Mouse (Mus musculus): ENCODE data around the gene Msmb. TPM values are rescaled to one million over a fixed set of nuclear protein-coding genes. Genes with fewer than 3 reads are reported as not detected.

The Msmb gene
- polyA plus RNA-seq (2012; rRNA removed), result not detected in 2 replicates

GRCm38 (mm10) chr14:32141723-32142122 lies at the start of gene Msmb:
Gene Msmb, plus strand, starts transcription at chr14:32142023.

DNA sequence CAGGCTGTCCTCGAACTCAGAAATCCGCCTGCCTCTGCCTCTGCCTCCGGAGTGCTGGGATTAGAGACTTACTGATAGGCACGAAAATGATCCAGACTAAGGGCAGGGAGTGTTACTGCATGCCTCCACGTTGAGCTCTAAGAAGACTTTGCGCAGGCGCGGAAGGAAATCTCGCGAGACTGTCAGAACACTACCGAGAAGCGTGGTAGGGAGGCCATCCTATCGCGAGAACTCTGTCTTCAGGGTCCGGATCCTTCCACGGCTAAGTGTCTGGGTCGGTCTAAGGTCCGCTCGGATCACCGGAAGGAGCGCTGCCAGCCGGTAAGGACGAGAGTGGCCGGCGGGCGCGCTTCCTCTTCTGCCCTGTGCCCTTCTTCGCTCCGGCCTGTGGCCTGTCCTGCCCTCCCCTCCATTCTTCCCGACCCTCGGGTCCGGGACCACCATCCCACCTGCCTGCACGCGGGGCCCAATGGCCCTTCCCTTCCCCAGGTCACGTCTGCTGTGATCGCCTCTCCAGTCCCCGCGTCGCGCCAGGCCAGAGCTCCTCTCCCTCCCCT lies 17.9 kb downstream of the Msmb start, which contains the start of gene Ncoa4:
Gene Ncoa4 (plus strand): TSS at position 176 of the 557 bp plus-strand sequence.

GRCm38 (mm10) chr14:32201791-32202451 lies 60.1 kb downstream of the Msmb start, which contains the start of the genes Timm23 and Parg:
Gene Timm23, minus strand, starts transcription at chr14:32201898.
Gene Parg, plus strand, starts transcription at chr14:32201949.

Other genes starting within 250 kb of the Msmb start
- gene Galnt15, start 113.0 kb upstream of the Msmb start, polyA plus RNA-seq (2012; rRNA removed), result 23.3 and 25.4 TPM in 2 replicates
- 14.0 and 15.4 TPM in 2 replicates for gene Oxnad1, start 56.6 kb upstream of the Msmb start, polyA plus RNA-seq (2012; rRNA removed)
- 12.7 and 14.1 TPM in 2 replicates for gene Dph3, start 56.3 kb upstream of the Msmb start, polyA plus RNA-seq (2012; rRNA removed)
- 34.3 and 49.4 TPM in 2 replicates for gene Ncoa4, start 17.8 kb downstream of the Msmb start, polyA plus RNA-seq (2012; rRNA removed)
- 243 and 307 TPM in 2 replicates for gene Timm23, start 59.9 kb downstream of the Msmb start, polyA plus RNA-seq (2012; rRNA removed)
- 4.5 and 5.4 TPM in 2 replicates for gene Parg, start 59.9 kb downstream of the Msmb start, polyA plus RNA-seq (2012; rRNA removed)
- 19.1 and 20.0 TPM in 2 replicates for gene Ogdhl, start 180.0 kb downstream of the Msmb start, polyA plus RNA-seq (2012; rRNA removed)
- gene 1700024G13Rik, start 246.4 kb downstream of the Msmb start, polyA plus RNA-seq (2012; rRNA removed), result 8.0 and 9.1 TPM in 2 replicates